Mouse (Mus musculus): ENCODE measurements around the gene Pmfbp1. TPM values are rescaled to one million over a fixed set of nuclear protein-coding genes. Genes with fewer than 3 reads are reported as not detected.

Gene Pmfbp1
- 199 TPM for polyA plus RNA-seq (2014; fragmentation: Illumina TruSeq; extraction: RNeasy Lipid Tissue Mini Kit (QIAGEN cat#74804); ENCODE audit: low read depth, low replicate concordance)

GRCm38 (mm10) chr8:109493727-109494126 is at the start of gene Pmfbp1:
Pmfbp1 (plus strand) TSS chr8:109494027.

DNA sequence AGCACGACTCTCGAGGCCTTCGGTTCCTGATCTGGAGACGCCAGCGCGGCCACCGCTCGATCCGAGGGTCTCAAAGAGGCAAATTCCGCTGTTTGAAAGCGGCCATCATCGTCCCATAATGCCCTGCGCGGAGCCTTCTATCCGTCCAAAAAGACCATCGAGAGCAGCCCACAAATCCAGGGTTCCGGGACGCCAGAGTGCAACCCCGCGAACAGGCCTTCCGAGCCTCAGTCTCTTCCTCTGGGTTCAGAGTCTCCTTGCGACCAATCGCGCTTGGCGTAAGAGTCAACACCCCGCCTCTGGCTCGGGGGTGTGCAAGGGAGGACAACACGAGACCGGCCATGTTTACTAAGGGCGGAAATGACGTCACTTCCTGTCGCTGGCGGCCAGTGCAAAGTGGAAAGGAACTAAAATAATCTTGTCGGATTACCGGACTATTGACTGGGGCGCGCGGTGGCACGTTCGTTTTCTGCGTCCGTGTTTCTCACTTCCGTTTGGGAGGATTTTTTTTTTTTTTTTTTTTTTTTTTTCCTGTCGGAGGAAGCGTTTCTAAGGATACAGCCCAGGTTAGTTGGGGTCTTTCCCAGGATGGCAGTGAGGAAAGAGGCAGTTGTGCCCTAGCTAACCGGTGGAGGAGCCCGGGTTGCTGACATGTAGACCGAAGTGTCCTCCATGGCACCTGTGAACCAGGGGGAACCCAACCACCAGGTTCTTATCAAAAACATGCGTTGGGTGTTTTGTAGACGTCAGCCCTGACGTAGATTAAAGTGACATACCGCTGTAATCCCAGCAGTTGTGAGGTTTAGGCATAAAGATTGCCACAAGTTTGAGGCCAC is 71.9 kb downstream of the Pmfbp1 start, which contains the start of the genes Dhx38 and Txnl4b:
Dhx38 (minus strand) TSS at position 364 of the 836 bp plus-strand sequence.
Txnl4b (plus strand) TSS at position 395 of the 836 bp plus-strand sequence.

DNA sequence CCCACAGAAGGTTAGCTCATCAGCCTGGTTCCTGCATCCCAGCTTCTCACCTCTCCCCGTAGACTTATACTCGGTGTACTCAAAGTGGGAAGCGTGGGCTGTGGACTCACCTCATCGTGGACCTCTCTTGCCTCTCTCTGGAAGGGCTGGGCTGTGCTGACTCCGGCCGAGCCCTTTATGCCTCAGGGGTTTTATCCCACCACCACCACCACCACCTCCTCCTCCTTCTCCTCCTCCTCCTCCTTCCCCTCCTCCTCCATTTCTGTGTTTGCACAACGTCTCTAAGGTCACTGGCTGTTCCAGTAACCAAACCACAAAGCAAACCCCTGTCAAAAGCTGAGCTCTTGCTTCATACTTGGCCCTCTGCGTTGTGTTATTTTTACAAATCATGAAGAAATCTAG is 85.1 kb downstream of the Pmfbp1 start, which contains the start of gene Hp:
Hp (minus strand) TSS at position 273 of the 402 bp plus-strand sequence.

Other genes starting within 250 kb of the Pmfbp1 start
- 3.1 TPM for gene Dhx38, start 71.8 kb downstream of the Pmfbp1 start, polyA plus RNA-seq (2014; fragmentation: Illumina TruSeq; extraction: RNeasy Lipid Tissue Mini Kit (QIAGEN cat#74804); ENCODE audit: low read depth, low replicate concordance)
- gene Txnl4b, start 71.9 kb downstream of the Pmfbp1 start, polyA plus RNA-seq (2014; fragmentation: Illumina TruSeq; extraction: RNeasy Lipid Tissue Mini Kit (QIAGEN cat#74804); ENCODE audit: low read depth, low replicate concordance), result 112 TPM
- gene Hp, start 85.1 kb downstream of the Pmfbp1 start, polyA plus RNA-seq (2014; fragmentation: Illumina TruSeq; extraction: RNeasy Lipid Tissue Mini Kit (QIAGEN cat#74804); ENCODE audit: low read depth, low replicate concordance), result not detected
- gene Dhodh, start 114.6 kb downstream of the Pmfbp1 start, polyA plus RNA-seq (2014; fragmentation: Illumina TruSeq; extraction: RNeasy Lipid Tissue Mini Kit (QIAGEN cat#74804); ENCODE audit: low read depth, low replicate concordance), result 0.91 TPM
- gene Pkd1l3, start 120.5 kb downstream of the Pmfbp1 start, polyA plus RNA-seq (2014; fragmentation: Illumina TruSeq; extraction: RNeasy Lipid Tissue Mini Kit (QIAGEN cat#74804); ENCODE audit: low read depth, low replicate concordance), result 26.5 TPM
- 42.5 TPM for gene Ist1, start 199.2 kb downstream of the Pmfbp1 start, polyA plus RNA-seq (2014; fragmentation: Illumina TruSeq; extraction: RNeasy Lipid Tissue Mini Kit (QIAGEN cat#74804); ENCODE audit: low read depth, low replicate concordance)
- gene Zfp821, start 211.5 kb downstream of the Pmfbp1 start, polyA plus RNA-seq (2014; fragmentation: Illumina TruSeq; extraction: RNeasy Lipid Tissue Mini Kit (QIAGEN cat#74804); ENCODE audit: low read depth, low replicate concordance), result 24.1 TPM
- gene Atxn1l, start 243.7 kb downstream of the Pmfbp1 start, polyA plus RNA-seq (2014; fragmentation: Illumina TruSeq; extraction: RNeasy Lipid Tissue Mini Kit (QIAGEN cat#74804); ENCODE audit: low read depth, low replicate concordance), result 25.2 TPM

All from testis, adult 10 weeks (tissue).